Mouse (Mus musculus): ENCODE results near the gene Crybg1.
"Not testable (repeated sequence)": the region's sequence is repeated elsewhere in the genome, so short reads cannot be mapped to it uniquely, and the experiment has no call there.

Crybg1 gene

GRCm38 (mm10) chr10:43964943-43965342, 183.7 kb downstream of the Crybg1 start:
- no peak for DNase-seq (ENCODE audit: low read depth, low spot score)

- DNase-seq (ENCODE audit: low read depth, low spot score): no peak
Observed at GRCm38 (mm10) chr10:43953942-43954341, 194.7 kb downstream of the Crybg1 start.

- DNase-seq (ENCODE audit: low read depth, low spot score): no peak
Observed at GRCm38 (mm10) chr10:43945435-43945834, 203.2 kb downstream of the Crybg1 start.

GRCm38 (mm10) chr10:43943736-43944135, 204.9 kb downstream of the Crybg1 start:
- DNase-seq (ENCODE audit: low read depth, low spot score): no peak

- no peak for DNase-seq (ENCODE audit: low read depth, low spot score)
Observed at GRCm38 (mm10) chr10:43939136-43939662, 209.5 kb downstream of the Crybg1 start.

GRCm38 (mm10) chr10:43928596-43928995, 220.1 kb downstream of the Crybg1 start:
- DNase-seq (ENCODE audit: low read depth, low spot score): no peak

GRCm38 (mm10) chr10:43927736-43928135, 220.9 kb downstream of the Crybg1 start:
- DNase-seq (ENCODE audit: low read depth, low spot score): no peak

- not testable (repeated sequence) for DNase-seq (ENCODE audit: low read depth, low spot score)
Observed at GRCm38 (mm10) chr10:43925776-43926175, 222.9 kb downstream of the Crybg1 start.

GRCm38 (mm10) chr10:43923096-43923495, 225.6 kb downstream of the Crybg1 start:
- no peak for DNase-seq (ENCODE audit: low read depth, low spot score)

GRCm38 (mm10) chr10:43918696-43919608, 229.7 kb downstream of the Crybg1 start:
- DNase-seq (ENCODE audit: low read depth, low spot score): peak; percentile 36

- DNase-seq (ENCODE audit: low read depth, low spot score): no peak
Observed at GRCm38 (mm10) chr10:43916737-43917136, 231.9 kb downstream of the Crybg1 start.

- DNase-seq (ENCODE audit: low read depth, low spot score): no peak
Observed at GRCm38 (mm10) chr10:43916181-43916580, 232.5 kb downstream of the Crybg1 start.

- DNase-seq (ENCODE audit: low read depth, low spot score): no peak
Observed at GRCm38 (mm10) chr10:43912236-43912635, 236.4 kb downstream of the Crybg1 start.

GRCm38 (mm10) chr10:43910873-43911142, 237.8 kb downstream of the Crybg1 start:
- DNase-seq (ENCODE audit: low read depth, low spot score): no peak

GRCm38 (mm10) chr10:43910032-43910872, 238.4 kb downstream of the Crybg1 start:
- no peak for DNase-seq (ENCODE audit: low read depth, low spot score)

- no peak for DNase-seq (ENCODE audit: low read depth, low spot score)
Observed at GRCm38 (mm10) chr10:43904569-43904968, 244.1 kb downstream of the Crybg1 start.

- DNase-seq (ENCODE audit: low read depth, low spot score): peak; percentile 76
Observed at GRCm38 (mm10) chr10:43901578-43902194, 247.0 kb downstream of the Crybg1 start, which contains the start of the genes Qrsl1 and Rtn4ip1. Gene Qrsl1, minus strand, starts transcription at chr10:43901745. Gene Rtn4ip1, plus strand, starts transcription at chr10:43901807.

GRCm38 (mm10) chr10:43900883-43901570, 247.6 kb downstream of the Crybg1 start:
- DNase-seq (ENCODE audit: low read depth, low spot score): no peak

Measured in WW6 (cell line).